Mouse (Mus musculus) spleen, postnatal 14 days (tissue): ENCODE measurements around the gene Pth1r.

Source experiments
- DNase-seq, 2 experiments: peaks; one replicate each; pipeline ENCODE4 v3.0.0; 2021 to 2022; ENCODE audit warnings: low spot score in 2 of 2

The Pth1r gene

GRCm38 (mm10) chr9:110746961-110747360 is at the start of gene Pth1r:
Pth1r (minus strand) TSS chr9:110747145.
- no peak for DNase-seq

- no peak for DNase-seq
Observed at GRCm38 (mm10) chr9:110790462-110790861, 43.5 kb upstream of the Pth1r start.

GRCm38 (mm10) chr9:110788169-110788568 is 41.2 kb upstream of the Pth1r start:
- DNase-seq = no peak

GRCm38 (mm10) chr9:110783611-110784010 is 36.7 kb upstream of the Pth1r start:
- no peak for DNase-seq

GRCm38 (mm10) chr9:110781731-110782130 is 34.8 kb upstream of the Pth1r start:
- peak in 1 of 2 experiments; percentile 18 for DNase-seq

- DNase-seq = peak; percentile 79 to 88
Observed at GRCm38 (mm10) chr9:110781256-110781721, 34.3 kb upstream of the Pth1r start.

GRCm38 (mm10) chr9:110779242-110779913 is 32.4 kb upstream of the Pth1r start:
- DNase-seq = no peak

GRCm38 (mm10) chr9:110778559-110778958 is 31.6 kb upstream of the Pth1r start:
- no peak for DNase-seq

- DNase-seq = no peak
Observed at GRCm38 (mm10) chr9:110778100-110778499, 31.2 kb upstream of the Pth1r start.

GRCm38 (mm10) chr9:110775269-110776022 is 28.5 kb upstream of the Pth1r start:
- DNase-seq = no peak

GRCm38 (mm10) chr9:110774403-110775268 is 27.7 kb upstream of the Pth1r start:
- DNase-seq = no peak

GRCm38 (mm10) chr9:110772336-110772735 is 25.4 kb upstream of the Pth1r start:
- DNase-seq = no peak

GRCm38 (mm10) chr9:110763405-110763804 is 16.5 kb upstream of the Pth1r start:
- DNase-seq = no peak

GRCm38 (mm10) chr9:110762763-110763162 is 15.8 kb upstream of the Pth1r start:
- no peak for DNase-seq

- no peak for DNase-seq
Observed at GRCm38 (mm10) chr9:110760886-110761285, 13.9 kb upstream of the Pth1r start.

GRCm38 (mm10) chr9:110759265-110759664 is 12.3 kb upstream of the Pth1r start:
- DNase-seq = peak in 1 of 2 experiments; percentile 31

- DNase-seq = no peak
Observed at GRCm38 (mm10) chr9:110758605-110759004, 11.7 kb upstream of the Pth1r start.

- DNase-seq = no peak
Observed at GRCm38 (mm10) chr9:110757816-110758215, 10.9 kb upstream of the Pth1r start.

- no peak for DNase-seq
Observed at GRCm38 (mm10) chr9:110753773-110754172, 6.8 kb upstream of the Pth1r start.

GRCm38 (mm10) chr9:110752917-110753435 is 6.0 kb upstream of the Pth1r start:
- DNase-seq = no peak

- DNase-seq = no peak
Observed at GRCm38 (mm10) chr9:110751412-110751811, 4.5 kb upstream of the Pth1r start.
